Mouse (Mus musculus) intestine, embryonic 14.5 days (tissue): ENCODE results near the gene 1700003F12Rik. TPM values are rescaled to one million over a fixed set of nuclear protein-coding genes. Genes with fewer than 3 reads are reported as not detected.

Experiments used
- ATAC-seq: fragments of 200-750 bp; cut with Nextera tagmentation; replicated peaks from 2 replicates; pipeline ENCODE4 v1.8.0; 2017; ENCODE audit warnings: low read depth, moderate number of reproducible peaks, moderate TSS enrichment, moderate library complexity; ENCODE audit not compliant: low FRiP score, low TSS enrichment
- DNase-seq: peaks from one replicate; pipeline ENCODE4 v3.0.0-alpha.2; 2018; ENCODE audit warnings: low spot score
- H3K27ac ChIP-seq: fragments of 300-500 bp; sonication (generic); 2 replicates; pipeline ENCODE4 v1.5.1; 2014; ENCODE audit warnings: low read depth, mild to moderate bottlenecking, control low read depth
- H3K27me3 ChIP-seq: fragments of 300-500 bp; sonication (generic); replicated peaks from 2 replicates; pipeline ENCODE4 v1.6.1; 2014; ENCODE audit warnings: low read length, control low read depth; ENCODE audit not compliant: control insufficient read depth, insufficient read depth
- H3K36me3 ChIP-seq: fragments of 300-500 bp; sonication (generic); 2 replicates; pipeline ENCODE4 v1.6.1; 2014; ENCODE audit warnings: low read length, control low read depth; ENCODE audit not compliant: control insufficient read depth, insufficient read depth
- H3K4me1 ChIP-seq: fragments of 300-500 bp; sonication (generic); replicated peaks from 2 replicates; pipeline ENCODE4 v1.6.1; 2014; ENCODE audit warnings: low read length, control low read depth, mixed read lengths; ENCODE audit not compliant: control insufficient read depth, insufficient read depth
- H3K4me2 ChIP-seq: fragments of 300-500 bp; sonication (generic); 2 replicates; pipeline ENCODE4 v1.6.1; 2014; ENCODE audit warnings: low read length
- H3K4me3 ChIP-seq: fragments of 300-500 bp; sonication (generic); 2 replicates; pipeline ENCODE4 v1.5.1; 2014; ENCODE audit warnings: low read depth, low read length, control low read depth, mixed read lengths
- H3K9ac ChIP-seq: fragments of 300-500 bp; sonication (generic); 2 replicates; pipeline ENCODE4 v1.6.1; 2014; ENCODE audit warnings: mild to moderate bottlenecking, low read length
- H3K9me3 ChIP-seq: fragments of 300-500 bp; sonication (generic); 2 replicates; pipeline ENCODE4 v1.6.1; 2016; ENCODE audit warnings: low read length, control low read depth; ENCODE audit not compliant: control insufficient read depth
- WGBS: fragments of 180-500 bp; shearing (Covaris S2); extraction: QIAGEN DNeasy Blood & Tissue Kit; methylation state at CpG from one replicate; pipeline ENCODE4 v1.1.7; 2014; 5-methylcytosine and 5-hydroxymethylcytosine counted together
- polyA plus RNA-seq: library from polyadenylated mRNA; unstranded; fragments of >200 nt; fragmentation: Nextera tagmentation; extraction: Ambion mirVana; gene quantifications from 2 replicates; pipeline ENCODE4 v1.2.1, GENCODE M21; 2014

Gene 1700003F12Rik
- polyA plus RNA-seq = 0.55 and 0.73 TPM in 2 replicates

- H3K27me3 ChIP-seq = peaks cover 27% of the 10 kb centered on the region
- ATAC-seq (no peak), DNase-seq (no peak)
- peaks cover 7% of the 10 kb centered on the region for H3K4me1 ChIP-seq
- WGBS = 92% methylated on average over 10 of the region's 10 CpGs
- H3K27ac ChIP-seq = no peak within 1 kb of the TSS
- no peak within 1 kb of the TSS for H3K9ac ChIP-seq
- no peak within 1 kb of the TSS for H3K4me2 ChIP-seq
- no peaks in the 10 kb centered on the region for H3K9me3 ChIP-seq
- no peak within 1 kb of the TSS for H3K4me3 ChIP-seq
- no peaks in the 10 kb centered on the region for H3K36me3 ChIP-seq
Observed at GRCm38 (mm10) chr2:154546711-154547110, at the start of gene 1700003F12Rik. Gene 1700003F12Rik (plus strand): TSS chr2:154547085.

GRCm38 (mm10) chr2:154498571-154498970, 48.3 kb upstream of the 1700003F12Rik start:
- H3K4me2 ChIP-seq = no peak overlapping the region
- peaks cover 22% of the 10 kb centered on the region for H3K36me3 ChIP-seq
- H3K9ac ChIP-seq = no peak overlapping the region
- ATAC-seq (no peak), DNase-seq (no peak)
- H3K27ac ChIP-seq = no peak overlapping the region
- WGBS = 54% methylated on average over 5 of the region's 5 CpGs
- H3K4me3 ChIP-seq = no peak overlapping the region
- H3K27me3 ChIP-seq = no peaks in the 10 kb centered on the region
- H3K4me1 ChIP-seq = peaks cover 5% of the 10 kb centered on the region; the same call in 1 of the 2 replicates
- no peaks in the 10 kb centered on the region for H3K9me3 ChIP-seq

GRCm38 (mm10) chr2:154499717-154500247, 47.1 kb upstream of the 1700003F12Rik start:
- Histone ChIP-seq H3K9me3 (no peaks in the 10 kb centered on the region), H3K36me3 (peaks cover 27% of the 10 kb centered on the region), H3K4me1 (peaks cover 5% of the 10 kb centered on the region; the same call in 1 of the 2 replicates), H3K9ac (no peak overlapping the region), H3K27me3 (no peaks in the 10 kb centered on the region), H3K4me3 (no peak overlapping the region), H3K4me2 (no peak overlapping the region), H3K27ac (no peak overlapping the region)
- no peak for DNase-seq
- ATAC-seq = no peak
- 91% methylated on average over 2 of the region's 2 CpGs for WGBS

- H3K36me3 ChIP-seq = peaks cover 36% of the 10 kb centered on the region
- WGBS = 92% methylated on average over 3 of the region's 3 CpGs
- H3K9ac ChIP-seq = no peak overlapping the region
- H3K27me3 ChIP-seq = no peaks in the 10 kb centered on the region
- H3K9me3 ChIP-seq = no peaks in the 10 kb centered on the region
- DNase-seq (no peak), ATAC-seq (no peak)
- H3K4me2 ChIP-seq = no peak overlapping the region
- H3K4me1 ChIP-seq = peaks cover 5% of the 10 kb centered on the region; the same call in 1 of the 2 replicates
- H3K27ac ChIP-seq = no peak overlapping the region
- no peak overlapping the region for H3K4me3 ChIP-seq
Observed at GRCm38 (mm10) chr2:154500758-154501157, 46.1 kb upstream of the 1700003F12Rik start.

GRCm38 (mm10) chr2:154507076-154507475, 39.8 kb upstream of the 1700003F12Rik start:
- no peak overlapping the region for H3K4me2 ChIP-seq
- H3K27ac ChIP-seq = no peak overlapping the region
- DNase-seq = no peak
- H3K27me3 ChIP-seq = no peaks in the 10 kb centered on the region
- 68% methylated on average over 2 of the region's 2 CpGs for WGBS
- no peaks in the 10 kb centered on the region for H3K9me3 ChIP-seq
- H3K36me3 ChIP-seq = peaks cover 75% of the 10 kb centered on the region
- ATAC-seq = no peak
- no peak overlapping the region for H3K9ac ChIP-seq
- no peak overlapping the region for H3K4me3 ChIP-seq
- no peaks in the 10 kb centered on the region for H3K4me1 ChIP-seq

GRCm38 (mm10) chr2:154507566-154508283, 39.2 kb upstream of the 1700003F12Rik start:
- H3K27me3 ChIP-seq = no peaks in the 10 kb centered on the region
- H3K4me2 ChIP-seq = no peak overlapping the region
- WGBS = 75% methylated on average over 9 of the region's 9 CpGs
- H3K9me3 ChIP-seq = no peaks in the 10 kb centered on the region
- no peak for DNase-seq
- H3K36me3 ChIP-seq = peaks cover 77% of the 10 kb centered on the region
- no peak overlapping the region for H3K27ac ChIP-seq
- H3K9ac ChIP-seq = no peak overlapping the region
- no peak for ATAC-seq
- no peaks in the 10 kb centered on the region for H3K4me1 ChIP-seq
- no peak overlapping the region for H3K4me3 ChIP-seq

GRCm38 (mm10) chr2:154508450-154508849, 38.4 kb upstream of the 1700003F12Rik start:
- Histone ChIP-seq H3K4me2 (no peak overlapping the region), H3K9me3 (no peaks in the 10 kb centered on the region), H3K27me3 (no peaks in the 10 kb centered on the region), H3K36me3 (peaks cover 75% of the 10 kb centered on the region), H3K27ac (no peak overlapping the region), H3K4me3 (no peak overlapping the region), H3K9ac (no peak overlapping the region), H3K4me1 (no peaks in the 10 kb centered on the region)
- 87% methylated on average over 4 of the region's 4 CpGs for WGBS
- DNase-seq = no peak
- no peak for ATAC-seq

GRCm38 (mm10) chr2:154510141-154510540, 36.7 kb upstream of the 1700003F12Rik start:
- no peak for ATAC-seq
- no peak overlapping the region for H3K9ac ChIP-seq
- H3K4me3 ChIP-seq = no peak overlapping the region
- H3K27me3 ChIP-seq = no peaks in the 10 kb centered on the region
- 91% methylated on average over 3 of the region's 3 CpGs for WGBS
- H3K9me3 ChIP-seq = no peaks in the 10 kb centered on the region
- H3K4me1 ChIP-seq = no peaks in the 10 kb centered on the region
- peaks cover 67% of the 10 kb centered on the region for H3K36me3 ChIP-seq
- H3K4me2 ChIP-seq = no peak overlapping the region
- no peak for DNase-seq
- no peak overlapping the region for H3K27ac ChIP-seq

GRCm38 (mm10) chr2:154516944-154517343, 29.9 kb upstream of the 1700003F12Rik start:
- ATAC-seq = no peak
- H3K27me3 ChIP-seq = no peaks in the 10 kb centered on the region
- H3K27ac ChIP-seq = no peak overlapping the region
- no peak overlapping the region for H3K4me2 ChIP-seq
- no peak overlapping the region for H3K9ac ChIP-seq
- DNase-seq = no peak
- H3K36me3 ChIP-seq = peaks cover 49% of the 10 kb centered on the region
- H3K4me3 ChIP-seq = no peak overlapping the region
- 72% methylated on average over 3 of the region's 3 CpGs for WGBS
- H3K9me3 ChIP-seq = no peaks in the 10 kb centered on the region
- no peaks in the 10 kb centered on the region for H3K4me1 ChIP-seq
